Mouse (Mus musculus): ENCODE measurements around the gene Arpc5l.

- TF ChIP-seq CTCF (IDR thresholded peaks at IDR 0.05; ENCODE audit: borderline replicate concordance, insufficient read depth, low read length) (no peak), POLR2A (IDR thresholded peaks at IDR 0.05; ENCODE audit: low read depth, low read length) (no peak)
These were observed 3.3 kb upstream of the Arpc5l start for GRCm38 (mm10) chr2:39001866-39002265.
